Mouse (Mus musculus) embryonic facial prominence, embryonic 13.5 days (tissue): Measurements from ENCODE around the gene Dbi. TPM values are rescaled to one million over a fixed set of nuclear protein-coding genes. Genes with fewer than 3 reads are reported as not detected.
A peak's percentile ranks its signal among the peaks of the same experiment; 100 is the strongest.

Source experiments
- ATAC-seq: fragments of 200-750 bp; cut with Nextera tagmentation; 2 replicates; pipeline ENCODE4 v1.8.0; 2017; ENCODE audit warnings: low read depth; ENCODE audit not compliant: insufficient number of reproducible peaks, insufficient read depth, low FRiP score, low TSS enrichment
- H3K27ac ChIP-seq: fragments of 300-500 bp; sonication (generic); 2 replicates; pipeline ENCODE4 v1.5.1; 2015; ENCODE audit warnings: moderate library complexity, mild to moderate bottlenecking, inconsistent platforms
- H3K27me3 ChIP-seq: fragments of 300-500 bp; sonication (generic); 2 replicates; pipeline ENCODE4 v1.6.1; 2015; ENCODE audit warnings: mild to moderate bottlenecking, inconsistent platforms
- H3K36me3 ChIP-seq: fragments of 300-500 bp; sonication (generic); 2 replicates; pipeline ENCODE4 v1.6.1; 2015; ENCODE audit warnings: mild to moderate bottlenecking, inconsistent platforms
- H3K4me1 ChIP-seq: fragments of 300-500 bp; sonication (generic); 2 replicates; pipeline ENCODE4 v1.6.1; 2015; ENCODE audit warnings: inconsistent platforms
- H3K4me2 ChIP-seq: fragments of 300-500 bp; sonication (generic); 2 replicates; pipeline ENCODE4 v1.6.1; 2015; ENCODE audit warnings: moderate library complexity, mild to moderate bottlenecking, inconsistent platforms
- H3K4me3 ChIP-seq: fragments of 300-500 bp; sonication (generic); 2 replicates; pipeline ENCODE4 v1.5.1; 2015; ENCODE audit warnings: mild to moderate bottlenecking, inconsistent platforms
- H3K9ac ChIP-seq: fragments of 300-500 bp; sonication (generic); 2 replicates; pipeline ENCODE4 v1.6.1; 2015; ENCODE audit warnings: mild to moderate bottlenecking, inconsistent platforms
- H3K9me3 ChIP-seq: fragments of 300-500 bp; sonication (generic); 2 replicates; pipeline ENCODE4 v1.6.1; 2016; ENCODE audit warnings: inconsistent platforms
- WGBS: fragments of 180-500 bp; shearing (Covaris S2); methylation state at CpG from one replicate; pipeline ENCODE4 v1.1.7; 2015; ENCODE audit warnings: mixed read lengths; 5-methylcytosine and 5-hydroxymethylcytosine counted together
- polyA plus RNA-seq: library from polyadenylated mRNA; unstranded; fragments of >200 nt; fragmentation: Nextera tagmentation; extraction: Ambion mirVana; gene quantifications from 2 replicates; pipeline ENCODE4 v1.2.1, GENCODE M21; 2015

Gene Dbi
- polyA plus RNA-seq, 1 experiment from 2014 or later: 644 TPM

DNA sequence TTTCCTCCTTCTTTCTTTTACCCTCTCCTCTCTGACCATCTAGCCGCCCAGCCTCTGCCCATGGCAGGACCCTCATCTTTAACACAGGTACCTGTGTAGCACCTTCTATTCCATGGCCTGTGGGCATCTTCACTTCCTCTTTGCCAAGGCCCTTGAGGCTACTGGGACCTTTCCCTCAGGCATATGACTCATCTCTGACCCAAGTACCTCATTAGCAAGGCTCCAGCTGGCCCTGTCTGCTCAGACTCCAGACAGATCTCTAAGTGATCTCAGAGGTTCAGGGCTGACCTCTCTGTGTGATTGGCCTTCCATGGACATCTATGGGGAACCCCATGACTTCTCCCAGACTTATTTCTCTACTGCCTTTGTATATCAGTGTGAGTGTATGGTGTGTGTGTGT lies 40.2 kb downstream of the Dbi start:
- H3K4me1 ChIP-seq: peaks cover 17% of the 10 kb centered on the region
- 0 out of 2 replicates have a peak, but pooled peaks cover 2% of the 10 kb centered on the region for H3K27me3 ChIP-seq
- ATAC-seq: no peak
- H3K27ac ChIP-seq: no peak overlapping the region
- no peaks in the 10 kb centered on the region for H3K36me3 ChIP-seq
- no peak overlapping the region for H3K4me3 ChIP-seq
- H3K9me3 ChIP-seq: no peaks in the 10 kb centered on the region
- 97% methylated on average over 1 of the region's 1 CpGs for WGBS
- H3K9ac ChIP-seq: no peak overlapping the region
- H3K4me2 ChIP-seq: no peak overlapping the region

- no peak overlapping the region for H3K9ac ChIP-seq
- H3K9me3 ChIP-seq: no peaks in the 10 kb centered on the region
- 6% methylated on average over 9 of the region's 9 CpGs for WGBS
- H3K4me2 ChIP-seq: no peak overlapping the region
- H3K27me3 ChIP-seq: peaks cover 29% of the 10 kb centered on the region
- H3K4me3 ChIP-seq: no peak overlapping the region
- H3K36me3 ChIP-seq: no peaks in the 10 kb centered on the region
- no peak overlapping the region for H3K27ac ChIP-seq
- peaks cover 19% of the 10 kb centered on the region for H3K4me1 ChIP-seq
- ATAC-seq: no peak
Measured at GRCm38 (mm10) chr1:120077746-120078410, 43.0 kb downstream of the Dbi start.

DNA sequence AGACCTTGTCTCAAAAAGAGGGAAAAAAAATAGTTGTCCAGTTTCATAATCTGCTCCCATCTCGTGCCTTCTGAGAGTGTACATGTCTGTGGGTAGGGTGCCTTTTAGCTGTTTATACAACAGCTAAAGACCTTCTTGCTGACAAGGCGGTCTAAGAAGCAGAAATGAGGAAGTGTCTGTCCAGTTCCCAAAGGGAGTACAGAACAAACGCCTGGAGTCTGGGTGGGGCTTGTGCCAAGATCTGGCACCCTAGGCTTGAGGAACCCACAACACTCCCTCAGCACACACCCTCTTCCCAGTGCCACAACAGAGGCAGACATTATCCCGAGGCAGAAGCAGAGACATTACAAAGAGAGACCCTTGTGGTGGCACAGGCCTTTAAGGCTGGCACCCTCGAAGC lies 45.4 kb downstream of the Dbi start:
- Histone ChIP-seq H3K36me3 (no peaks in the 10 kb centered on the region), H3K4me3 (no peak overlapping the region), H3K4me2 (no peak overlapping the region), H3K27me3 (peaks cover 37% of the 10 kb centered on the region), H3K4me1 (peaks cover 19% of the 10 kb centered on the region), H3K9me3 (no peaks in the 10 kb centered on the region), H3K9ac (no peak overlapping the region), H3K27ac (no peak overlapping the region)
- no peak for ATAC-seq
- 75% methylated on average over 5 of the region's 5 CpGs for WGBS

- no peak overlapping the region for H3K27ac ChIP-seq
- H3K36me3 ChIP-seq: no peaks in the 10 kb centered on the region
- no peak overlapping the region for H3K4me3 ChIP-seq
- WGBS: 86% methylated on average over 4 of the region's 4 CpGs
- no peaks in the 10 kb centered on the region for H3K9me3 ChIP-seq
- no peak overlapping the region for H3K9ac ChIP-seq
- peaks cover 37% of the 10 kb centered on the region for H3K27me3 ChIP-seq
- no peak overlapping the region for H3K4me2 ChIP-seq
- H3K4me1 ChIP-seq: peaks cover 19% of the 10 kb centered on the region
- no peak for ATAC-seq
Measured at GRCm38 (mm10) chr1:120074931-120075330, 45.9 kb downstream of the Dbi start.

- peak overlapping the region; percentile 43; the same call in 1 of the 2 replicates for H3K4me3 ChIP-seq
- no peaks in the 10 kb centered on the region for H3K36me3 ChIP-seq
- H3K9me3 ChIP-seq: no peaks in the 10 kb centered on the region
- H3K27ac ChIP-seq: no peak overlapping the region
- H3K4me1 ChIP-seq: peaks cover 19% of the 10 kb centered on the region
- peaks cover 37% of the 10 kb centered on the region for H3K27me3 ChIP-seq
- 22% methylated on average over 4 of the region's 4 CpGs for WGBS
- no peak overlapping the region for H3K9ac ChIP-seq
- ATAC-seq: no peak
- peak overlapping the region; percentile 89 for H3K4me2 ChIP-seq
Measured at GRCm38 (mm10) chr1:120074307-120074702, 46.6 kb downstream of the Dbi start.

DNA sequence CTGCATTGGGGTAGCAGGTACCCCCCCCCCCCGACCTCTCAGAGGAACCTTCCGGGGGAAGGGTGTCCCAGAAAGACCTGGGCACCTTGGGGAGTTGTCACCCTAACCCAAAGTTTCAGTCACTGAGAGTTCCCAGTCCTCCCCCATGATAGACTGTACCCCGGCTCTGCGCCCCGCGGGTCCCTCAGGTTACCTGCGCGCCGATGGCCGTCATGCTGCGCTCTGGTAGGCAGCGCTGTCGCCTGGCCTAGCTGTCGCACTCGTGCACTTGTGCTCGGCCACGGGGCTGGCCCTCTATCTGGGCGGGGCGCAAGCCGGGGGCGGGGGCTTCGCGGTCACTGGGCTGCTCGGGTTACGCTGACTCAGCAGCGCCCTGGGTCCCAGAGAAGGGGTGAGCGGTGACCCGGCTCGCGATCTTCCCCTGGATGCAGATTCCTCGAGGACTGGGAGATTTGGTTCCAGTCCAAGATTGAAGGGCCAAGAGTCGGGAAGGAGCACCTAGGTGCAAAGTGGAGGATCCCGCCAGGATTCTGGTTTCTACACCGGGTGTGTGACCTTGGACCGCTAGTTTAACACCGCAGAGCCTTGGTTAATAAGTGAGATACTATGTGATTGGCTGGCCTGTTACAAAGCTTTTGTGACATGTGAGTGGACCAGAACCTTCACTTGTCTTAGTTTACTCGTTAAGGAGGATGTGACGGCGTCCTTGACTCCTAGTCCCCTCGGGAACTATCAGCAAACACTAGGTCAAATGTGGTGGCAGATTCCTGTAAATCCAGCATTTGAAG lies 47.2 kb downstream of the Dbi start, which contains the start of gene Tmem37:
TSS of gene Tmem37 (minus strand) at position 556 of the 788 bp plus-strand sequence.
- peak within 1 kb of the TSS; percentile 89 for H3K4me2 ChIP-seq
- H3K27ac ChIP-seq: no peak within 1 kb of the TSS
- WGBS: 2% methylated on average over 40 of the region's 40 CpGs

DNA sequence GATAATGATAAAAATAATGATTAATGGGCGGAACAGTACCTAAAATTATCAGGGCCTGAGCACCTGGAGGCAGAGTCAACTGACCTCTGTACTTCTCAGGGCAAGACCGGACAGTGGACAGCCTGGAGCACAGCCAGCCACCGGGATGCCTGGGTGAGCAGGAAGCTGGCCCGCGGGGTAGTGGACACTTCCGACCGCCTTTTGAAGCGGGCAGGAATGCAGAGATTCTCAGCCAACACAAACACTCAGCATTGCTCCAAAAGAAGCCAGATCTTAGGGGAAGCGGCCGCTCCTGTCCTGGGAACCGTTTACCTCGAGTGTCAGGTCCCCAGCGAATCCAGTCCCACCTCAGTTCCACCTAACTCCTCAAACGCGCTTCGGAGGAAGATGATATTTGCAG lies 48.0 kb downstream of the Dbi start:
- Histone ChIP-seq H3K9me3 (no peaks in the 10 kb centered on the region), H3K27ac (no peak overlapping the region), H3K27me3 (peaks cover 37% of the 10 kb centered on the region), H3K9ac (peak overlapping the region; percentile 61), H3K4me3 (peak overlapping the region; percentile 43), H3K4me1 (peaks cover 19% of the 10 kb centered on the region), H3K4me2 (peak overlapping the region; percentile 89), H3K36me3 (no peaks in the 10 kb centered on the region)
- no peak for ATAC-seq
- 6% methylated on average over 16 of the region's 16 CpGs for WGBS

More for the DNA sequence above, 47.2 kb downstream of the Dbi start, which contains the start of gene Tmem37:
- Histone ChIP-seq H3K36me3 (no peaks in the 10 kb centered on the region), H3K4me3 (peak within 1 kb of the TSS; percentile 43), H3K9ac (peak within 1 kb of the TSS; percentile 61), H3K4me1 (peaks cover 19% of the 10 kb centered on the region), H3K27me3 (peaks cover 37% of the 10 kb centered on the region), H3K9me3 (no peaks in the 10 kb centered on the region)
- no peak for ATAC-seq

- Histone ChIP-seq H3K27me3 (peaks cover 37% of the 10 kb centered on the region), H3K4me2 (no peak overlapping the region), H3K36me3 (no peaks in the 10 kb centered on the region), H3K9me3 (no peaks in the 10 kb centered on the region), H3K4me3 (no peak overlapping the region), H3K9ac (no peak overlapping the region), H3K27ac (no peak overlapping the region), H3K4me1 (peaks cover 19% of the 10 kb centered on the region)
- WGBS: 86% methylated on average over 4 of the region's 4 CpGs
- no peak for ATAC-seq
Measured at GRCm38 (mm10) chr1:120071133-120071532, 49.7 kb downstream of the Dbi start.

DNA sequence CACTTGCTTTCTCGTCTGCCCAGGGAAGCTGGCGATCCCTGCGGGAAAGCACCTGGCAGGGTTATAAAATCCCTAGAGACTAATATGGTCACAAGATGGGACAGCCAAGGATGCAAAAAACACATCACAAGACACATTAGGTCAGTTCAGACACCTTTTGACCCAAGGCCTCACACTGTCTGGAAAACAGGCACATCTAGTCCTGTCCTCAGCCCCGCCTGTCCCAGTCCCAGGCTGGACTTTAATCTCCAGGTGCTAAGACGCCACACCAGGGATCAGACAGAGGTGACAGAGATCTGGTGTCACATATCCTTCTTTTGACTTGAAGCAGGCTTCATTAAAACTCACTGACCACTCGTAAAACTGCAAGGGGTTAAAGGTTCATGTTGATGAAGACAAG lies 50.7 kb downstream of the Dbi start:
- Histone ChIP-seq H3K4me1 (peaks cover 19% of the 10 kb centered on the region), H3K27ac (no peak overlapping the region), H3K9ac (no peak overlapping the region), H3K27me3 (peaks cover 30% of the 10 kb centered on the region), H3K4me3 (no peak overlapping the region), H3K9me3 (no peaks in the 10 kb centered on the region), H3K4me2 (no peak overlapping the region), H3K36me3 (no peaks in the 10 kb centered on the region)
- ATAC-seq: no peak
- WGBS: 58% methylated on average over 6 of the region's 6 CpGs

DNA sequence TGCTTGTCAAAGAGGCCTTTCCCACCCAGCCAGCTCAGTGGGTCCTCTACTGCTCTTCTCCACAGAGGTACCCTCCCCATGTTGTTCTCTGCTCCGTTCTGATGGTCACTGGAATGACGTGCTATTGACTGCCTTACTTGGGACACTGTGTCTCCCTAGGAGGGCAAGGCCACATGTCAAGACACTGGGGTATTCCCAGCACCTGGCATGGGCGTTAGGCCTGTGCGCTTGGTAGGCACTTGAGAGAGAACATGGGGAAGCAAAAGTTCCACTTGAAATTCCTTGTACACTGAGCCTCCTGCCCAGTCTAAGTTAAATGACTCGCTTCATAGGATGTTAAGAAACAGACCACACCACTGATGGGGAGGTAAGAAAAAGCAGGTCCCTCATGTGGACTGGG lies 51.8 kb downstream of the Dbi start:
- H3K9me3 ChIP-seq: no peaks in the 10 kb centered on the region
- H3K9ac ChIP-seq: no peak overlapping the region
- no peak for ATAC-seq
- H3K4me3 ChIP-seq: no peak overlapping the region
- WGBS: 79% methylated on average over 5 of the region's 5 CpGs
- no peak overlapping the region for H3K4me2 ChIP-seq
- no peaks in the 10 kb centered on the region for H3K36me3 ChIP-seq
- no peak overlapping the region for H3K27ac ChIP-seq
- peaks cover 20% of the 10 kb centered on the region for H3K27me3 ChIP-seq
- peaks cover 16% of the 10 kb centered on the region for H3K4me1 ChIP-seq

- no peaks in the 10 kb centered on the region for H3K4me1 ChIP-seq
- WGBS: 86% methylated on average over 3 of the region's 3 CpGs
- no peaks in the 10 kb centered on the region for H3K9me3 ChIP-seq
- no peak overlapping the region for H3K9ac ChIP-seq
- no peak overlapping the region for H3K27ac ChIP-seq
- H3K4me3 ChIP-seq: no peak overlapping the region
- ATAC-seq: no peak
- no peaks in the 10 kb centered on the region for H3K36me3 ChIP-seq
- no peaks in the 10 kb centered on the region for H3K27me3 ChIP-seq
- no peak overlapping the region for H3K4me2 ChIP-seq
Measured at GRCm38 (mm10) chr1:120066625-120067024, 54.3 kb downstream of the Dbi start.

DNA sequence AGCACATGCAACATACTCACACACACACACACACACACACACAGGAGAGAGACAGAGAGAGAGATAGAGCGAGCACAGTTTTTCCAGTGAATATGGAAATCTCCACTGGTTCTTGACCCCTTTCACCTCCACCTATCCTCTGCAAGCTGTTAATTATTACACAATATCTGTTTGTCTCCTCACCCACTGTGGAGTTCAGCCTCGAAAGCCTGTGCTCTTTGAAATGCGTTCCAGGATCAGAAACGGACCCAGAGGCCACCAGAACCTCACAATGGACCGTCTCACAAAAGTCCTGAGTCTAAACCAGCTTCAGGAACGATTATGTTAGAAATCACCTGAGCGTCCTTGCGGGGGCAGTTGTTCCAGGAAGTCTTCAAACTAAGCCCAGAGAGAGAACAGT lies 54.7 kb downstream of the Dbi start:
- WGBS: 86% methylated on average over 8 of the region's 8 CpGs
- no peak for ATAC-seq

More for the DNA sequence above, 54.7 kb downstream of the Dbi start:
- no peak overlapping the region for H3K4me2 ChIP-seq
- no peaks in the 10 kb centered on the region for H3K36me3 ChIP-seq
- H3K4me1 ChIP-seq: no peaks in the 10 kb centered on the region
- H3K9ac ChIP-seq: no peak overlapping the region
- H3K9me3 ChIP-seq: no peaks in the 10 kb centered on the region
- no peaks in the 10 kb centered on the region for H3K27me3 ChIP-seq
- no peak overlapping the region for H3K27ac ChIP-seq
- no peak overlapping the region for H3K4me3 ChIP-seq
